ENCODE assay signal across 9 mouse cellular contexts in the genomic region with DNA sequence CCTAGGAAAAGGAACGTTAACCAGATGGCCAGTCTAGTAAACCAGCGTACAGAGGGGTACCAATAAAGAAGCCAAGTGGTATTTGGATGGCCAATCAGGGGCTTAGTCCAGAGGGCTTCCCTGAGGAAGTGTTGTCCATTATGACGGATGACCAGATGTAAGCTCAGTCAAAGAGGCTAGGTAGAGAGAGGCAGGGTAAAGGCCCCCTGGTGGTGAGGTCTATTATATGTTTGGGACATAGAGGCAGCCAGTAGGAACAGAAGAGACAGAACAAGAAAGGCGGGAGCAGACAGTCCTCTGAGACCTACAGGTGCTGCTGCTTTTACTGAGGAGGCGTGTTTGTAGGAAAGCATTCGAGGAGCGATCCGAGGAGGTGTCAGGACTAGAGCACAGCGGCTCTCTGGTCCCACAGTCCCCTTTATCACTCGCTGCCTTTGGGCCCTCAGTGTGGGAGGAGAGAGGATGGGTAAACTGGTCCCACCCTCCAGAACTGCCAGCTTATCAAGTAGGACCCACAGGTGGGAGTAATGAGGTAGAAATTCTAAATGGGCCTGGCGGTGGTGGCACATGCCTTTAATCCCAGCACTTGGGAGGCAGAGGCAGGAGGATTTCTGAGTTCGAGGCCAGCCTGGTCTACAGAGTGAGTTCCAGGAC. TPM values are rescaled to one million over a fixed set of nuclear protein-coding genes. Genes with fewer than 3 reads are reported as not detected.
DNase-seq lines count a peak whose midpoint lies in the region; ATAC-seq and TF ChIP-seq lines count a peak whose summit lies in the region.
"Had no signal": no experiment of that assay in that cellular context is flagged by ENCODE, and none has a peak within 500 bp of the region (broad histone marks: within the 10 kb centered on the region; RNA-seq: fewer than 3 reads in every experiment).

No protein-coding gene starts in this region.

- H3K4me1 ChIP-seq in midbrain, postnatal 0 days (ENCODE audit: insufficient read depth, low read length), result no peaks in the 10 kb centered on the region

- no peak for DNase-seq in cerebellum, adult 11-12 months
- peak; percentile 28 for DNase-seq in brain, embryonic 14.5 days (ENCODE audit: low read depth)
- peak; percentile 77 for DNase-seq in heart, adult 8-10 months (ENCODE audit: low spot score)
- DNase-seq in large intestine, adult 2 months (ENCODE audit: low read depth, low spot score), result peak; percentile 54
- no peak for DNase-seq in midbrain, postnatal 0 days (ENCODE audit: low spot score)
- no peak for DNase-seq in left cerebral cortex, adult 11 months (ENCODE audit: low spot score)

- peak; percentile 42; the same call in 1 of the 2 replicates for ATAC-seq in cerebellum, adult (ENCODE audit: insufficient number of reproducible peaks, low FRiP score, low TSS enrichment)
- ATAC-seq in midbrain, postnatal 0 days (ENCODE audit: low FRiP score), result no peak

- no peaks in the 10 kb centered on the region for H3K27me3 ChIP-seq in C2C12 (ENCODE audit: control insufficient read depth, insufficient read depth, insufficient read length)
- H3K27me3 ChIP-seq in midbrain, postnatal 0 days (ENCODE audit: insufficient read depth, low read length), result no peaks in the 10 kb centered on the region
- H3K27me3 ChIP-seq: hindbrain, embryonic 15.5 days had no signal

- H3K4me2 ChIP-seq in midbrain, postnatal 0 days (ENCODE audit: low read depth, low read length, poor library complexity, severe bottlenecking), result no peak overlapping the region
- H3K4me2 ChIP-seq: hindbrain, embryonic 15.5 days had no signal

- no peak overlapping the region for H3ac ChIP-seq in C2C12 (ENCODE audit: control insufficient read depth, insufficient read length, low read depth)

- no peak for TF ChIP-seq POLR2A in brain, embryonic 14.5 days (IDR thresholded peaks at IDR 0.05; ENCODE audit: borderline replicate concordance, extremely low read depth, insufficient read depth, insufficient read length, poor library complexity, severe bottlenecking)

- no peaks in the 10 kb centered on the region for H3K79me2 ChIP-seq in C2C12 (ENCODE audit: control insufficient read depth, insufficient read depth)

- no peak overlapping the region for H3K4me3 ChIP-seq in C2C12 (ENCODE audit: insufficient read depth, poor library complexity, severe bottlenecking)
- no peak overlapping the region for H3K4me3 ChIP-seq in midbrain, postnatal 0 days (ENCODE audit: low read depth, low read length)
- H3K4me3 ChIP-seq: hindbrain, embryonic 15.5 days had no signal

- WGBS in large intestine, adult 2 months, result 43% methylated on average over 12 of the region's 12 CpGs
- 66% methylated on average over 12 of the region's 12 CpGs for WGBS in midbrain, postnatal 0 days

- no peaks in the 10 kb centered on the region for H3K9me3 ChIP-seq in midbrain, postnatal 0 days (ENCODE audit: low read length)
- H3K9me3 ChIP-seq: hindbrain, embryonic 15.5 days had no signal

- no peaks in the 10 kb centered on the region for H3K79me3 ChIP-seq in C2C12 (ENCODE audit: low read depth)

- peak; percentile 7 for TF ChIP-seq CTCF in C2C12 (IDR thresholded peaks at IDR 0.05; ENCODE audit: control insufficient read depth, insufficient read depth, insufficient read length)
- peak; percentile 41; the same call in 1 of the 2 replicates for TF ChIP-seq CTCF in brain, embryonic 14.5 days (IDR thresholded peaks at IDR 0.05; ENCODE audit: borderline replicate concordance, extremely low read depth, insufficient read depth, insufficient read length)
- TF ChIP-seq CTCF in midbrain, postnatal 0 days (IDR thresholded peaks at IDR 0.05), result peak; percentile 53

- no peak overlapping the region for H3K9ac ChIP-seq in midbrain, postnatal 0 days (replicated peaks; ENCODE audit: low read length, poor library complexity, severe bottlenecking)
- H3K9ac ChIP-seq: hindbrain, embryonic 15.5 days had no signal

- no peaks in the 10 kb centered on the region for H3K36me3 ChIP-seq in C2C12 (ENCODE audit: control insufficient read depth, insufficient read depth)
- H3K36me3 ChIP-seq in midbrain, postnatal 0 days (ENCODE audit: insufficient read depth, low read length), result no peaks in the 10 kb centered on the region
- H3K36me3 ChIP-seq: hindbrain, embryonic 15.5 days had no signal

- no peak overlapping the region for H3K27ac ChIP-seq in midbrain, postnatal 0 days (ENCODE audit: low read depth, low read length)
- H3K27ac ChIP-seq: hindbrain, embryonic 15.5 days had no signal

TF ChIP-seq in C2C12, 6 proteins besides CTCF, POLR2A, EP300 and RAD21:
- no peak for TF ChIP-seq USF1 (IDR thresholded peaks at IDR 0.05; ENCODE audit: low read depth)
- no peak for TF ChIP-seq MAX (IDR thresholded peaks at IDR 0.05)
- no peak for TF ChIP-seq FOSL1 (IDR thresholded peaks at IDR 0.05; ENCODE audit: insufficient read depth, low read length, poor library complexity, severe bottlenecking)
- TF ChIP-seq MYOG (IDR thresholded peaks at IDR 0.05; ENCODE audit: control insufficient read depth, extremely low read depth, insufficient read length), result no peak
- TF ChIP-seq MYOD1 (IDR thresholded peaks at IDR 0.05; ENCODE audit: control insufficient read depth, insufficient read length, low read depth), result no peak
TF ChIP-seq in C2C12: peak in this region for 0.

RNA-seq across cellular contexts. Expression of a gene that starts 13.8 kb away (rescaled TPM):
- polyA plus RNA-seq in C2C12 (2012; fragmentation: generic; extraction: Trizol), result 0.39 TPM
- polyA plus RNA-seq in brain, embryonic 14.5 days (2012; rRNA removed), result 4.3 and 4.8 TPM in 2 replicates
- 10 to 100 TPM; 10.3 to 16.2 (median 12.4) TPM for total RNA-seq in heart, adult 8-10 months (2022)
- 1.6 and 2.0 TPM in 2 replicates for polyA plus RNA-seq in large intestine, adult 2 months (2012; rRNA removed)
- 2.0 and 6.8 TPM in 2 replicates for total RNA-seq in midbrain, postnatal 0 days (2014; rRNA removed)
- 3.3 and 4.5 TPM in 2 replicates for polyA plus RNA-seq in midbrain, postnatal 0 days (2015; fragmentation: Nextera tagmentation; extraction: Ambion mirVana)

RNA-seq across cellular contexts. Expression of a gene that starts 31.7 kb away (rescaled TPM):
- 503 TPM for polyA plus RNA-seq in C2C12 (2012; fragmentation: generic; extraction: Trizol)
- 126 TPM in 2 replicates for polyA plus RNA-seq in brain, embryonic 14.5 days (2012; rRNA removed)
- 10 to 100 TPM; 43.3 to 63.6 (median 58.4) TPM for total RNA-seq in heart, adult 8-10 months (2022)
- 365 and 412 TPM in 2 replicates for polyA plus RNA-seq in large intestine, adult 2 months (2012; rRNA removed)
- total RNA-seq in midbrain, postnatal 0 days (2014; rRNA removed), result 69.6 and 71.7 TPM in 2 replicates
- 52.6 and 58.3 TPM in 2 replicates for polyA plus RNA-seq in midbrain, postnatal 0 days (2015; fragmentation: Nextera tagmentation; extraction: Ambion mirVana)

Comparison
In these comparisons a context has a peak if more than half of its experiments do, and no peak if none do; other contexts are left out.
1. DNase-seq: peak in brain, embryonic 14.5 days (single experiment), heart, adult 8-10 months (single experiment) and large intestine, adult 2 months (single experiment); none in cerebellum, adult 11-12 months (single experiment), midbrain, postnatal 0 days (single experiment) and left cerebral cortex, adult 11 months (single experiment).
2. Peak in every context shown above with its lines, with median percentiles within 50 percentile points of each other: CTCF ChIP-seq.